Mouse (Mus musculus): Measurements from ENCODE around the gene Ispd. TPM values are rescaled to one million over a fixed set of nuclear protein-coding genes. Genes with fewer than 3 reads are reported as not detected.

Ispd gene
- total RNA-seq (2022), result 10 to 100 TPM; 10.9 to 13.8 (median 11.9) TPM

GRCm38 (mm10) chr12:36381441-36382340 is at the start of gene Ispd, which contains the start of gene D630036H23Rik:
TSS of gene Ispd (plus strand) at chr12:36381450.
TSS of gene D630036H23Rik (minus strand) at chr12:36382181.
- DNase-seq (ENCODE audit: low spot score in 2 of 2), result peak; percentile 79 to 82

GRCm38 (mm10) chr12:36332676-36333075 is 48.6 kb upstream of the Ispd start:
- no peak for DNase-seq (ENCODE audit: low spot score in 2 of 2)

GRCm38 (mm10) chr12:36333837-36334281 is 47.4 kb upstream of the Ispd start:
- DNase-seq (ENCODE audit: low spot score in 2 of 2), result no peak

GRCm38 (mm10) chr12:36344131-36344530 is 37.1 kb upstream of the Ispd start:
- no peak for DNase-seq (ENCODE audit: low spot score in 2 of 2)

- no peak for DNase-seq (ENCODE audit: low spot score in 2 of 2)
These were observed 21.2 kb upstream of the Ispd start for GRCm38 (mm10) chr12:36360064-36360463.

GRCm38 (mm10) chr12:36360693-36361092 is 20.6 kb upstream of the Ispd start:
- DNase-seq (ENCODE audit: low spot score in 2 of 2), result no peak

- DNase-seq (ENCODE audit: low spot score in 2 of 2), result no peak
These were observed 17.2 kb upstream of the Ispd start for GRCm38 (mm10) chr12:36364013-36364412.

- DNase-seq (ENCODE audit: low spot score in 2 of 2), result no peak
These were observed 7.8 kb upstream of the Ispd start for GRCm38 (mm10) chr12:36373237-36373998.

- peak in 1 of 2 experiments; percentile 59 for DNase-seq (ENCODE audit: low spot score in 2 of 2)
These were observed 4.9 kb upstream of the Ispd start for GRCm38 (mm10) chr12:36376391-36376790.

GRCm38 (mm10) chr12:36380254-36380653 is 996 bp upstream of the Ispd start:
- DNase-seq (ENCODE audit: low spot score in 2 of 2), result no peak

- no peak for DNase-seq (ENCODE audit: low spot score in 2 of 2)
These were observed 444 bp upstream of the Ispd start for GRCm38 (mm10) chr12:36380806-36381205.

- no peak for DNase-seq (ENCODE audit: low spot score in 2 of 2)
These were observed 4.1 kb downstream of the Ispd start for GRCm38 (mm10) chr12:36385386-36385785.

GRCm38 (mm10) chr12:36386991-36387390 is 5.7 kb downstream of the Ispd start:
- DNase-seq (ENCODE audit: low spot score in 2 of 2), result no peak

- DNase-seq (ENCODE audit: low spot score in 2 of 2), result no peak
These were observed 13.9 kb downstream of the Ispd start for GRCm38 (mm10) chr12:36395115-36395514.

- no peak for DNase-seq (ENCODE audit: low spot score in 2 of 2)
These were observed 42.4 kb downstream of the Ispd start for GRCm38 (mm10) chr12:36423677-36424076.

GRCm38 (mm10) chr12:36425258-36425657 is 44.0 kb downstream of the Ispd start:
- no peak for DNase-seq (ENCODE audit: low spot score in 2 of 2)

GRCm38 (mm10) chr12:36426163-36427045 is 45.2 kb downstream of the Ispd start:
- DNase-seq (ENCODE audit: low spot score in 2 of 2), result no peak

- no peak for DNase-seq (ENCODE audit: low spot score in 2 of 2)
These were observed 55.7 kb downstream of the Ispd start for GRCm38 (mm10) chr12:36436956-36437355.

GRCm38 (mm10) chr12:36439396-36439795 is 58.1 kb downstream of the Ispd start:
- DNase-seq (ENCODE audit: low spot score in 2 of 2), result no peak

GRCm38 (mm10) chr12:36456002-36456401 is 74.8 kb downstream of the Ispd start:
- DNase-seq (ENCODE audit: low spot score in 2 of 2), result no peak

- no peak for DNase-seq (ENCODE audit: low spot score in 2 of 2)
These were observed 76.5 kb downstream of the Ispd start for GRCm38 (mm10) chr12:36457726-36458125.

Measured in left cerebral cortex, adult 8-10 months (tissue).